8 mouse cellular contexts compared by ENCODE assay signal in the genomic region with DNA sequence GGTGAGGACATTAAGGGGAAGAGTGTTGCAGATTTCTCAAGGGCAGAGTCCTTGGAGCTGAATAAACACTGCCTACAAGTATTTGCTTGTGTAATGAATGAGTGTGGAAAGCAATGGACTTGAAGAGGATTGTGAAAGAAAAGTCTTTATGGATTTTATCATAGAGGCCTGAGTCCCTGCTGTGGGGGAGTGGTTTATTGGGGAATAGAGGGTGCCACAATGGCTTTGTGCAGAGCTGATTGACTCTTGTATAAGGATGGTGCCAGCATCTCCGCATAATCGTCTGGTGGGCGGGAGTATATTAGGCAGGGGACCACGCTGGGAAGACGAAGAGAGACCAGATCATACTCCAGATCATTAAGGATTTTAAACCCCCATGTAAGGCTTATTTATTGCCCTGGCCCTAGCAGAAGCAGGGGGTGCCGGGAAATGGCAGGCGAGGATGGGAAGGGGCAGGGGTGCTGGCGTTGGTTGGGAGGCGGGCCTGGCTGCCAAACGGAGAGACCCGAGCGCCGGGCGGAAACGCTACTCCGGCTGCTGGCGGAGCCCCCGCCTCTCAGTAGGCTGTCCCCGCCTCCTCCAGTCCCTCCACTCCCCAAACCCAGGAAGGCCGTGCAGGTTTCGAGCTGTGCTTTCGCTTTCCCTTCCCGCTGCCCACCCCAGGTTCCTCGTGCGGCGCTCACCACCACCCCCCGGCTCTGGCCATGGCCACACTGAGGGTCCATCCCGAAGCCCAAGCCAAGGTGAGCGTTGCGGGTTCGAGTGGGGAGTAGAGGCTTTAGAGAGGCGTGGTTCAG. TPM values are rescaled to one million over a fixed set of nuclear protein-coding genes. Genes with fewer than 3 reads are reported as not detected.
DNase-seq lines count a peak whose midpoint lies in the region; ATAC-seq and TF ChIP-seq lines count a peak whose summit lies in the region.

A gene (plus strand): TSS at position 253 of the 797 bp plus-strand sequence.

- no peak for TF ChIP-seq CTCF in liver, postnatal 0 days (IDR thresholded peaks at IDR 0.05; ENCODE audit: low read depth)

- TF ChIP-seq EP300 in liver, postnatal 0 days (IDR thresholded peaks at IDR 0.05; ENCODE audit: low read depth), result peak; percentile 62

- no peaks in the 10 kb centered on the region for H3K9me3 ChIP-seq in forebrain, embryonic 12.5 days
- H3K9me3 ChIP-seq in heart, embryonic 16.5 days (replicated peaks; ENCODE audit: control insufficient read depth, low read length), result no peaks in the 10 kb centered on the region
- no peaks in the 10 kb centered on the region for H3K9me3 ChIP-seq in liver, postnatal 0 days (ENCODE audit: low read length)
- no peaks in the 10 kb centered on the region for H3K9me3 ChIP-seq in neural tube, embryonic 14.5 days (ENCODE audit: control insufficient read depth, low read length)

- 3% methylated on average over 32 of the region's 32 CpGs for WGBS in forebrain, embryonic 12.5 days
- WGBS in heart, embryonic 16.5 days, result under 1% methylated on average over 32 of the region's 32 CpGs
- WGBS in liver, postnatal 0 days (ENCODE audit: insufficient replicate concordance), result under 1% methylated on average over 25 of the region's 32 CpGs
- 0% methylated on average over 21 of the region's 32 CpGs for WGBS in neural tube, embryonic 14.5 days

- peak within 1 kb of the TSS; percentile 80 for H3K27ac ChIP-seq in forebrain, embryonic 12.5 days
- peak within 1 kb of the TSS; percentile 99 for H3K27ac ChIP-seq in heart, embryonic 16.5 days (ENCODE audit: low read length)
- H3K27ac ChIP-seq in liver, postnatal 0 days (ENCODE audit: low read depth), result peak within 1 kb of the TSS; percentile 85
- H3K27ac ChIP-seq in neural tube, embryonic 14.5 days (ENCODE audit: low read depth, low read length), result peak within 1 kb of the TSS; percentile 91

- peaks cover 12% of the 10 kb centered on the region for H3K4me1 ChIP-seq in forebrain, embryonic 12.5 days
- peaks cover 24% of the 10 kb centered on the region for H3K4me1 ChIP-seq in heart, embryonic 16.5 days (ENCODE audit: control insufficient read depth, insufficient read depth, low read length)
- H3K4me1 ChIP-seq in liver, postnatal 0 days (ENCODE audit: insufficient read depth), result peaks cover 21% of the 10 kb centered on the region
- H3K4me1 ChIP-seq in neural tube, embryonic 14.5 days (ENCODE audit: control insufficient read depth, insufficient read depth, low read length), result peaks cover 3% of the 10 kb centered on the region; the same call in 1 of the 2 replicates

- peak; percentile 65 for DNase-seq in brain, embryonic 18.5 days (ENCODE audit: low read depth, low spot score)
- peak; percentile 85 to 89 for DNase-seq in kidney, postnatal 36 days
- peak; percentile 83 for DNase-seq in liver, postnatal 0 days
- DNase-seq in testis, postnatal 10 days (ENCODE audit: low spot score), result peak; percentile 85

- peak; percentile 95 for ATAC-seq in CD4-positive, CD25-positive, alpha-beta regulatory T cell, adult 4 months
- peak; percentile 94 for ATAC-seq in forebrain, embryonic 12.5 days (ENCODE audit: low FRiP score)
- ATAC-seq in heart, embryonic 16.5 days (replicated peaks; ENCODE audit: extremely low read depth, insufficient read depth, low FRiP score), result peak; percentile 82
- peak; percentile 83 for ATAC-seq in liver, postnatal 0 days
- ATAC-seq in neural tube, embryonic 14.5 days (ENCODE audit: low read depth), result peak; percentile 94

- peak within 1 kb of the TSS; percentile 86 for H3K9ac ChIP-seq in forebrain, embryonic 12.5 days
- peak within 1 kb of the TSS; percentile 86 for H3K9ac ChIP-seq in heart, embryonic 16.5 days (ENCODE audit: low read length)
- H3K9ac ChIP-seq in liver, postnatal 0 days (replicated peaks), result peak within 1 kb of the TSS; percentile 94
- H3K9ac ChIP-seq in neural tube, embryonic 14.5 days (replicated peaks; ENCODE audit: low read depth, low read length), result peak within 1 kb of the TSS; percentile 86

- no peaks in the 10 kb centered on the region for H3K27me3 ChIP-seq in forebrain, embryonic 12.5 days
- no peaks in the 10 kb centered on the region for H3K27me3 ChIP-seq in heart, embryonic 16.5 days (ENCODE audit: control insufficient read depth, insufficient read depth, low read length)
- H3K27me3 ChIP-seq in liver, postnatal 0 days (ENCODE audit: insufficient read depth, low read length), result no peaks in the 10 kb centered on the region
- no peaks in the 10 kb centered on the region for H3K27me3 ChIP-seq in neural tube, embryonic 14.5 days (ENCODE audit: control insufficient read depth, insufficient read depth, low read length)

- peaks cover 18% of the 10 kb centered on the region for H3K36me3 ChIP-seq in forebrain, embryonic 12.5 days (replicated peaks)
- H3K36me3 ChIP-seq in heart, embryonic 16.5 days (ENCODE audit: control insufficient read depth, insufficient read depth), result peaks cover 14% of the 10 kb centered on the region
- H3K36me3 ChIP-seq in liver, postnatal 0 days (replicated peaks; ENCODE audit: insufficient read depth, low read length), result peaks cover 22% of the 10 kb centered on the region
- peaks cover 7% of the 10 kb centered on the region; the same call in 1 of the 2 replicates for H3K36me3 ChIP-seq in neural tube, embryonic 14.5 days (ENCODE audit: control insufficient read depth, insufficient read depth, low read length)

- H3K4me3 ChIP-seq in forebrain, embryonic 12.5 days (replicated peaks), result peak within 1 kb of the TSS; percentile 67
- peak within 1 kb of the TSS; percentile 76 for H3K4me3 ChIP-seq in heart, embryonic 16.5 days (ENCODE audit: low read length)
- H3K4me3 ChIP-seq in liver, postnatal 0 days (ENCODE audit: low read depth, low read length), result peak within 1 kb of the TSS; percentile 80
- peak within 1 kb of the TSS; percentile 54 for H3K4me3 ChIP-seq in neural tube, embryonic 14.5 days (ENCODE audit: low read depth, low read length)

- peak within 1 kb of the TSS; percentile 88 for H3K4me2 ChIP-seq in forebrain, embryonic 12.5 days
- peak within 1 kb of the TSS; percentile 65 for H3K4me2 ChIP-seq in heart, embryonic 16.5 days (ENCODE audit: low read depth, low read length)
- H3K4me2 ChIP-seq in liver, postnatal 0 days (ENCODE audit: low read depth, low read length), result peak within 1 kb of the TSS; percentile 96
- H3K4me2 ChIP-seq in neural tube, embryonic 14.5 days (ENCODE audit: low read depth, low read length), result peak within 1 kb of the TSS; percentile 87

RNA-seq across cellular contexts. Expression of the gene that starts here (rescaled TPM):
- 100 to 1,000 TPM; 664 to 711 TPM for polyA plus RNA-seq in CD4-positive, CD25-positive, alpha-beta regulatory T cell, adult 4 months (2017; shearing (Covaris generic))
- polyA plus RNA-seq in forebrain, embryonic 12.5 days (2016; fragmentation: Nextera tagmentation; extraction: Ambion mirVana), result 117 and 119 TPM in 2 replicates
- polyA plus RNA-seq in heart, embryonic 16.5 days (2015; fragmentation: Nextera tagmentation; extraction: Ambion mirVana), result 223 and 227 TPM in 2 replicates
- polyA plus RNA-seq in liver, postnatal 0 days (2015; fragmentation: Nextera tagmentation; extraction: Ambion mirVana), result 162 and 180 TPM in 2 replicates
- polyA plus RNA-seq in neural tube, embryonic 14.5 days (2014; fragmentation: Nextera tagmentation; extraction: Ambion mirVana), result 200 and 226 TPM in 2 replicates

Comparison
In these comparisons a context has a peak if more than half of its experiments do, and no peak if none do; other contexts are left out.
1. Peak in every context shown above with its lines: DNase-seq, ATAC-seq, H3K4me3 ChIP-seq and H3K27ac ChIP-seq.